Mouse (Mus musculus): ENCODE measurements around the gene Sema4f. TPM values are rescaled to one million over a fixed set of nuclear protein-coding genes. Genes with fewer than 3 reads are reported as not detected.
A peak's percentile ranks its signal among the peaks of the same experiment; 100 is the strongest.

Gene Sema4f
- polyA plus RNA-seq, 1 experiment from 2014 or later, result 0.53 TPM

DNA sequence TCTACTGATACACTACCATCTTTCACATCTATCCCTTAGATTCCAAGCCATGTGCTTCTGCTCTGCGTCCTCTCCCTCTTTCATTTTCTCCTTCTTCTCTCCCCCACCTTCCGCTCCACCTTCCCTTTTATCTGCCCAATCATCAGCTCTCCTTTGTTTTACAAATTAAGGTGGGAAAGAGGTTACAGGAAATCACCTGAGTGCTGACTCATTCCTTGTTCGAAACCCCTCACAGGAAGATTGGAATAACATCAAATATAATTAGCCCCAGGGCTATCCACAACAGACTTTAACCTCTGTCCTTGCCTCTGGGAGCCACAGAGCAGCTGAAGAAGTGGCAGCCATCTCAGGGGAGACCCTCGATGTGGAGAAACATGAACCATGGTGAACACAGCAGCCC, 53.7 kb downstream of the Sema4f start:
- Histone ChIP-seq H3K36me3 (ENCODE audit: control insufficient read depth, insufficient read depth) (no peaks in the 10 kb centered on the region), H3K9ac (ENCODE audit: low read length) (no peak overlapping the region), H3K4me1 (ENCODE audit: control insufficient read depth, insufficient read depth, low read length) (no peaks in the 10 kb centered on the region), H3K4me2 (ENCODE audit: low read depth, low read length) (no peak overlapping the region), H3K4me3 (ENCODE audit: low read length) (no peak overlapping the region), H3K27me3 (ENCODE audit: control insufficient read depth, insufficient read depth, low read length) (no peaks in the 10 kb centered on the region), H3K27ac (ENCODE audit: low read length) (no peak overlapping the region), H3K9me3 (replicated peaks; ENCODE audit: control insufficient read depth, low read length) (0 out of 2 replicates have a peak, but pooled peaks cover 5% of the 10 kb centered on the region)
- WGBS, result 91% methylated on average over 4 of the region's 4 CpGs
- no peak for ATAC-seq (replicated peaks; ENCODE audit: extremely low read depth, insufficient read depth, low FRiP score)

DNA sequence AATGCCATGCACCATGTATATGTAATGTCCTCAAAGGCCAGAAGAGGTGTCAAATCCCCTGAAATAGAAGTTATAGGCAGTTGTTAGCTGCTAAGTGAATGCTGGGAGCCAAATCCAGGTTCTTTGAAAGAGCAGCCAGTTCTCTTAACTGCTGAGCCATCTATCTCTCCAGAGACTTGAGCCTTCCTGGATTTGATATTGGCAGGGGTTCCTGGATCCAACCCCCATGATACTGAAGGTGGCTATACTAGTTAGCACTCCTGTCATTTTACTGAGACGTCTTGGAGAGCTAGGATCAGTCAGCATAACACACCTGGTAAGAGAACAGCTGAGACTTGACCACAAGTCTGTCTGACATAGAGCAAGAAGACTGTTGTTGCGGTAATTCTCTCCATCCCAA, 54.1 kb downstream of the Sema4f start:
- ATAC-seq (replicated peaks; ENCODE audit: extremely low read depth, insufficient read depth, low FRiP score), result no peak
- Histone ChIP-seq H3K9me3 (replicated peaks; ENCODE audit: control insufficient read depth, low read length) (0 out of 2 replicates have a peak, but pooled peaks cover 5% of the 10 kb centered on the region), H3K27ac (ENCODE audit: low read length) (no peak overlapping the region), H3K36me3 (ENCODE audit: control insufficient read depth, insufficient read depth) (no peaks in the 10 kb centered on the region), H3K4me3 (ENCODE audit: low read length) (no peak overlapping the region), H3K27me3 (ENCODE audit: control insufficient read depth, insufficient read depth, low read length) (no peaks in the 10 kb centered on the region), H3K4me2 (ENCODE audit: low read depth, low read length) (no peak overlapping the region), H3K4me1 (ENCODE audit: control insufficient read depth, insufficient read depth, low read length) (no peaks in the 10 kb centered on the region), H3K9ac (ENCODE audit: low read length) (no peak overlapping the region)
- 90% methylated on average over 2 of the region's 2 CpGs for WGBS

DNA sequence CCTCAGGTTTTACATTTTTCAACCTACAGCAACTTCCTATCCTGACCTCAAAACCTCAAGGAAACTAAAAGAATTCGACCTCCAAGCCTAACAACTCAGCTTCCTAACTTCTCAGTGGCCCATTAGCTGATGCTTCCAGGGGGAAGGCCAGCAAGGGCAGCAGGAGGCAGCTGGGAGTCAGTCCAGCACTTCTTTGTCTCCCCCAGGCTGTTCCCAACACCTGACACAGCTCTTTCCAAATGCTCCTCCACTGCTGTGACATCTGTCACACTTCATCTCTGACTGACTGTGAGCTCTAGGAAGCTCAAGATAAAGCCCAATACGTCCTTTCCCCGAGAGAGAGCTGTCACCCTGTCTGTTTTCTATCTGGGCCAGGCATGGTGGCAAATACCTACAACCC, 55.0 kb downstream of the Sema4f start:
- no peaks in the 10 kb centered on the region for H3K36me3 ChIP-seq (ENCODE audit: control insufficient read depth, insufficient read depth)
- no peaks in the 10 kb centered on the region for H3K27me3 ChIP-seq (ENCODE audit: control insufficient read depth, insufficient read depth, low read length)
- peak; percentile 59; the same call in 1 of the 2 replicates for ATAC-seq (replicated peaks; ENCODE audit: extremely low read depth, insufficient read depth, low FRiP score)
- H3K27ac ChIP-seq (ENCODE audit: low read length), result peak overlapping the region; percentile 71
- 25% methylated on average over 3 of the region's 3 CpGs for WGBS
- H3K9me3 ChIP-seq (replicated peaks; ENCODE audit: control insufficient read depth, low read length), result 0 out of 2 replicates have a peak, but pooled peaks cover 5% of the 10 kb centered on the region
- H3K4me3 ChIP-seq (ENCODE audit: low read length), result no peak overlapping the region
- H3K4me1 ChIP-seq (ENCODE audit: control insufficient read depth, insufficient read depth, low read length), result no peaks in the 10 kb centered on the region
- H3K9ac ChIP-seq (ENCODE audit: low read length), result no peak overlapping the region
- no peak overlapping the region for H3K4me2 ChIP-seq (ENCODE audit: low read depth, low read length)

DNA sequence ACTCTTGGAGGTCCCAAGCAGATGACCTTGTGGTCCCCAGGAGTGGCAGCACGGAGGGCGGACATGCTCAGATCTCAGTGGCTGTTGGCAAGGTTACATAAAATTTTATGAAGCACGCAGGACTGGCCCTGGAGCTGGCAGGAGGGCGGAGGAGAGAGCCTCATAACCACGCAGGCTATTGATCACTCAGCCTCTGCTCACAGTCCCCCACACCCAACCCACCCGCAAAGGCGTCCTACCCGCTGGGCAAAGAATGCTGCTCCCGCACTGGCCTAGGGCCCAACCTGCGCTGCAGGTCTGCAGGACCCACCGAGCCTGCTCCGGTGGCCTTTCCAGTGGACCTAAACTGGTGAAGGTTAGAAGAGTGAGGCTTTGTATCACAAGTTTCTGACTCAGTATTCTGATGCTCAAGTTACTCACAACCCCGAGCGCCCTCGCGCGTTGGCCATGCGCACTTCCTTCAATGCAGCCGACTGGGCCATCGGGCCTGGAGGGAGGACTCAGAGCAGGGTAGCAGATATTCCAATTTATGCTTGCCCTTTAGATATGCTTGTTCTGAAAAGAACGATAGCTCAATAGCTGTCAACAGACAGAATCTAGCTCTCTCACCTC, 58.0 kb downstream of the Sema4f start:
- no peaks in the 10 kb centered on the region for H3K27me3 ChIP-seq (ENCODE audit: control insufficient read depth, insufficient read depth, low read length)
- H3K4me2 ChIP-seq (ENCODE audit: low read depth, low read length), result 0 out of 2 replicates have a peak overlapping the region, but pooled peaks have one; percentile 28
- H3K4me3 ChIP-seq (ENCODE audit: low read length), result no peak overlapping the region
- peak; percentile 56 for ATAC-seq (replicated peaks; ENCODE audit: extremely low read depth, insufficient read depth, low FRiP score)
- H3K27ac ChIP-seq (ENCODE audit: low read length), result no peak overlapping the region
- no peaks in the 10 kb centered on the region for H3K36me3 ChIP-seq (ENCODE audit: control insufficient read depth, insufficient read depth)
- 0 out of 2 replicates have a peak, but pooled peaks cover 5% of the 10 kb centered on the region for H3K9me3 ChIP-seq (replicated peaks; ENCODE audit: control insufficient read depth, low read length)
- WGBS, result 49% methylated on average over 21 of the region's 21 CpGs
- H3K9ac ChIP-seq (ENCODE audit: low read length), result 0 out of 2 replicates have a peak overlapping the region, but pooled peaks have one; percentile 50
- no peaks in the 10 kb centered on the region for H3K4me1 ChIP-seq (ENCODE audit: control insufficient read depth, insufficient read depth, low read length)

DNA sequence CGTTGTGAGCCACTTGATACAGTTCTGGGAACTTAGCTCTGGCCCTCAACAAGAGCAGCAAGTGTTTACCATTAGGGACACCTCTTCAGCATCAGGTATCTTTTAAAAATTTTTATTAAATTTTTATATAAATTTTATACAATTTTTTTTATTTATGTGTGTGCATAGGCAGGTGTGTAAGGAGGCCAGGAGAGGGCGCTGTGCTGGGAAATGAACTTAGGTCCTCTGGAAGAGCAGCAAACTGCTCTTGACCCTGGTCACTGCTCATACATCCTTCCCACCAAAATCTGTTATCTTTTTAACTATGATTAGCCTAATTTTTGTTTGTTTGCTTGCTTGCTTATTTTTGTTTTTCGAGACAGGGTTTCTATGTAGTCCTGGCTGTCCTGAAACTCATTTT, 58.8 kb downstream of the Sema4f start:
- H3K9me3 ChIP-seq (replicated peaks; ENCODE audit: control insufficient read depth, low read length), result 0 out of 2 replicates have a peak, but pooled peaks cover 5% of the 10 kb centered on the region
- no peaks in the 10 kb centered on the region for H3K27me3 ChIP-seq (ENCODE audit: control insufficient read depth, insufficient read depth, low read length)
- H3K4me2 ChIP-seq (ENCODE audit: low read depth, low read length), result no peak overlapping the region
- 77% methylated on average over 3 of the region's 3 CpGs for WGBS
- H3K27ac ChIP-seq (ENCODE audit: low read length), result no peak overlapping the region
- H3K4me3 ChIP-seq (ENCODE audit: low read length), result no peak overlapping the region
- H3K4me1 ChIP-seq (ENCODE audit: control insufficient read depth, insufficient read depth, low read length), result no peaks in the 10 kb centered on the region
- no peaks in the 10 kb centered on the region for H3K36me3 ChIP-seq (ENCODE audit: control insufficient read depth, insufficient read depth)
- no peak for ATAC-seq (replicated peaks; ENCODE audit: extremely low read depth, insufficient read depth, low FRiP score)
- H3K9ac ChIP-seq (ENCODE audit: low read length), result no peak overlapping the region

DNA sequence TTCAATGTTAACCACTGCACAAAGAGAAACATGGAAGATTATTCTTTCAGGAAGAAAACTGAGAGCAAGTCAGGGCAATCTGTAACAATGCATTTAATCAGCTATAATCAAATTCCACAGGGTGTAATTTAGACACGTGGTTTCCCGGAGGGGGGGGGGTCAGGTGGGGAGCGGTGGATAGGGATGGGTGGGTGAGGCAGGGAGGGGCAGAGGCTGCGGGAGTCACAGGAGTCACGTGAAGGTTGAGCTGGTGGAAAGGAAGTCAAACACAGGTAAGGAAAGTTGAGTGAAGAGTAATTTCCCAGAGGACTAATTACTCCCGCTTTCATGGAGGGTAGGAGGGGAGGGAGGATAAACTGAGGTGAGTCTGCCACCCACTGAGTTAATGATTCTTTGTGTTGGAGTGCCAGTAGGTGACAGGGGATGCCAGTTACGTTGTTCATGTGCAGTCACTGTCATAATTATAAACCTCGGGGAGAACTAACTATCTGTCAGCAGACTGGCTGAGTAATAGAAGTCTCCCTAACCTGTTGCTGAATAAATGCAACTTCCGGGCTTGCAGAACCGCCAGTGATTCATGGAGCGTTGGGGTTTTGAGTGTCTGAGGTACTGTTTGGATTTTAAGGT, 60.0 kb downstream of the Sema4f start:
- Histone ChIP-seq H3K4me1 (ENCODE audit: control insufficient read depth, insufficient read depth, low read length) (no peaks in the 10 kb centered on the region), H3K27me3 (ENCODE audit: control insufficient read depth, insufficient read depth, low read length) (no peaks in the 10 kb centered on the region), H3K4me2 (ENCODE audit: low read depth, low read length) (no peak overlapping the region), H3K9ac (ENCODE audit: low read length) (no peak overlapping the region), H3K36me3 (ENCODE audit: control insufficient read depth, insufficient read depth) (no peaks in the 10 kb centered on the region), H3K27ac (ENCODE audit: low read length) (no peak overlapping the region), H3K9me3 (replicated peaks; ENCODE audit: control insufficient read depth, low read length) (no peaks in the 10 kb centered on the region), H3K4me3 (ENCODE audit: low read length) (no peak overlapping the region)
- ATAC-seq (replicated peaks; ENCODE audit: extremely low read depth, insufficient read depth, low FRiP score), result no peak
- 66% methylated on average over 11 of the region's 11 CpGs for WGBS

DNA sequence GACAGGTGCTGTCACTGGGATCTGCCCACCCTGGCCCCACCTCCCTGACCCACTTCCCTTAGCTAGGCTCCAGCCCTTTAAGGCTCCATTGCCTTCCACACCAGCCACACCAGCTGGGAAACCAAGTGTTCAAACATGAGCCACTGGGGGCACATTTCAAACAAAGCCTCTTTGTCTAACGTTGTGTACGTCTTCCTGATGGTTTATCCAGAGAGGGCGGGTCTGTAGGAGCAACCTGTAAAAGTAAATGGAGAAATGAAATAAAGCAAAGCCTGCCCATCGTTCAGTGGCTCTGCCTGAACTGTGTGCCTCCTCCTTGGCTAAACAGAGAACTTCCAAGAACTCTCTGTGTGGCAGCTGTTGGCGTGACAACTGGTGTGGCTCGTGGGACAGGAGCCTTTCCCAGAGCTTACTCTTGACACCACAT, 64.0 kb downstream of the Sema4f start:
- no peak overlapping the region for H3K4me3 ChIP-seq (ENCODE audit: low read length)
- H3K27ac ChIP-seq (ENCODE audit: low read length), result no peak overlapping the region
- WGBS, result 72% methylated on average over 6 of the region's 6 CpGs
- H3K36me3 ChIP-seq (ENCODE audit: control insufficient read depth, insufficient read depth), result no peaks in the 10 kb centered on the region
- no peaks in the 10 kb centered on the region for H3K4me1 ChIP-seq (ENCODE audit: control insufficient read depth, insufficient read depth, low read length)
- no peaks in the 10 kb centered on the region for H3K9me3 ChIP-seq (replicated peaks; ENCODE audit: control insufficient read depth, low read length)
- H3K27me3 ChIP-seq (ENCODE audit: control insufficient read depth, insufficient read depth, low read length), result no peaks in the 10 kb centered on the region
- no peak overlapping the region for H3K4me2 ChIP-seq (ENCODE audit: low read depth, low read length)
- no peak for ATAC-seq (replicated peaks; ENCODE audit: extremely low read depth, insufficient read depth, low FRiP score)
- H3K9ac ChIP-seq (ENCODE audit: low read length), result no peak overlapping the region

DNA sequence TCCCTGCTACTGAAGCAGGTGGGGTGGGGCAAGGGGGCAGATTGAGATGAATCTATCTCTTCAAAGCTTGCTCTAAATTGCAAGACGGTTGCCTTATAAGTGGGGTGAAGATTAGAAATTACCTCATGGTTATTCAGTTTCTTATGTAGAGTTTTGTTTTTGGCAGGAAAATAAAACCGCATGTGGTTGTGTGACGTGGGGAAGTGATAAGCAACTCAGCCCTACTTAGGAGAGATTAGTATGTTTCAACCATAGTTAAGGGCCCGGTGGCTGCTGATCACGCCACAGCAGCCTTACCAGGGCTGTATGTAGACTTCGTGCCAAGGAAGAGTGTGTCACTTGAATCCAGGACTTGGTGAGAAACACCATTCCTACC, 67.2 kb downstream of the Sema4f start:
- Histone ChIP-seq H3K4me1 (ENCODE audit: control insufficient read depth, insufficient read depth, low read length) (no peaks in the 10 kb centered on the region), H3K9me3 (replicated peaks; ENCODE audit: control insufficient read depth, low read length) (no peaks in the 10 kb centered on the region), H3K27me3 (ENCODE audit: control insufficient read depth, insufficient read depth, low read length) (no peaks in the 10 kb centered on the region), H3K4me2 (ENCODE audit: low read depth, low read length) (0 out of 2 replicates have a peak overlapping the region, but pooled peaks have one; percentile 3), H3K27ac (ENCODE audit: low read length) (no peak overlapping the region), H3K36me3 (ENCODE audit: control insufficient read depth, insufficient read depth) (no peaks in the 10 kb centered on the region), H3K9ac (ENCODE audit: low read length) (no peak overlapping the region), H3K4me3 (ENCODE audit: low read length) (no peak overlapping the region)
- no peak for ATAC-seq (replicated peaks; ENCODE audit: extremely low read depth, insufficient read depth, low FRiP score)
- WGBS, result 55% methylated on average over 6 of the region's 6 CpGs

DNA sequence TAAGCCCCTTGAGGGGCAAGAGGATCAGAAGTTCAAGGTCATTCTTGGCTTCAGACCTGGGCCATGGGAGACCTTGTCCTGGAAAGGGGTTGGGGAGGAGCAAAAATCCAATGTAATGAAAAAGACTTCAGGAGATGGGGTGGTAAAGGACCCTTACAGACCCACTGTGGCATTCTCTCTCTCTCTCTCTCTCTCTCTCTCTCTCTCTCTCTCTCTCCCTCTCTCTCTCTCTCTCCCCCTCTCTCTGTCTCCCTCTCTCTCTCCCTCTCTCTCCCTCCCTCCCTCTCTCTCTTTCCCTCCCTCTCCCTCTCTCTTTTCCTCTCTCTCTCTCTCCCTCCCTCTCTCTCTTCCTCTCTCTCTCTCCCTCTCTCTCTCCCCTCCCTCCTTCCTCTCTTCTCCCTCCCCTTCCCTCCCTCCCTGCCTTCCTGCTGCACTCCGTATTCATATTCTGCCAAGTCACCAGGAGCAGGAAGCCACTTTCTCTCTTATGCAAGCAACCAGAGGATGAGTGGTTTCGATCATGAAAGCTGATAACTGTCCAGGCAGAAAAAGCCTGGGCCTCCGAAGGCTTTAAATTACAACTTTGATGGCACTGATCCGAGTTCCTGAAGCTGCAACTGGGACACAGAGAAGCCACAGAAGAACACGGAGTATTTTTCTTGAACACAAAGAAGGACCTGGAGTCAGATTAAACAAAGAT, 67.8 kb downstream of the Sema4f start:
- no peaks in the 10 kb centered on the region; the same call in 1 of the 2 replicates for H3K9me3 ChIP-seq (replicated peaks; ENCODE audit: control insufficient read depth, low read length)
- peak overlapping the region; percentile 3; the same call in 1 of the 2 replicates for H3K4me2 ChIP-seq (ENCODE audit: low read depth, low read length)
- 18% methylated on average over 5 of the region's 5 CpGs for WGBS
- no peaks in the 10 kb centered on the region for H3K36me3 ChIP-seq (ENCODE audit: control insufficient read depth, insufficient read depth)
- H3K27ac ChIP-seq (ENCODE audit: low read length), result no peak overlapping the region
- no peaks in the 10 kb centered on the region for H3K4me1 ChIP-seq (ENCODE audit: control insufficient read depth, insufficient read depth, low read length)
- no peaks in the 10 kb centered on the region for H3K27me3 ChIP-seq (ENCODE audit: control insufficient read depth, insufficient read depth, low read length)
- H3K9ac ChIP-seq (ENCODE audit: low read length), result no peak overlapping the region
- H3K4me3 ChIP-seq (ENCODE audit: low read length), result no peak overlapping the region
- no peak; the same call in 1 of the 2 replicates for ATAC-seq (replicated peaks; ENCODE audit: extremely low read depth, insufficient read depth, low FRiP score)
